Mouse (Mus musculus): ENCODE measurements around the gene Slc8a1.

- TF ChIP-seq EP300 (IDR thresholded peaks at IDR 0.05; ENCODE audit: low read depth) (no peak), CTCF (IDR thresholded peaks at IDR 0.05; ENCODE audit: low read depth) (no peak)
Observed at GRCm38 (mm10) chr17:81546525-81546924, 191.7 kb downstream of the Slc8a1 start.
